Mouse (Mus musculus): ENCODE measurements around the gene Lin28a. TPM values are rescaled to one million over a fixed set of nuclear protein-coding genes. Genes with fewer than 3 reads are reported as not detected.

Lin28a gene
- total RNA-seq, 2 experiments from 2014 or later, result 1.7 to 2.8 TPM

DNA sequence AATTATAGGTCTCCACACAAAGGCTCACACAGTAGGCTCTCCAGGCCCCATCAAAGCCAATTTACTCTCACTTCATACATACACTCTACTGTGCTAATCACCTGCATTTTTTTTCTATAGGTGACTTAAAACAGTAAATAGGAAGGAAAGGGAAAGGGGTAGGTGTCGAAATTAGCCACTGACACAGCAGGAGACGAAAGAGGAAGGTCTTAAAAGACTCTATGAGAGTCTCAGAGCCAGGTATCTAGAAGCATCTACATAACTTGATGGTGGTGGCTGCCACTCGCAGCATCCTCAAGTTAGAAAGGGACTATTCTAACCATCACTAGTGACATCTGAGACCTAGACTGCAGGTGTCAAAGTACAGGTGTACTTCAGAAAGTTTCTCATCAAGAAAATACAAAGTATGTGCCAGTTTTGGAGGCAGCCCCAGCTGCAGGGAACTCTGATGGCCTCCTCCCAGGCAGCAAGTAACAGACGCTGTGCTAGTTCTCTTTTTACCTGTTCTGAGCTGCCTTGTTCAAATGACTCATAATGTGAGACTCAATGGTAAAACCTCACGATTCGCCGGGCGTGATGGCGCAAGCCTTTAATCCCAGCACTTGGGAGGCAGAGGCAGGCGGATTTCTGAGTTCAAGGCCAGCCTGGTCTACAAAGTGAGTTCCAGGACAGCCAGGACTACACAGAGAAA is 40.5 kb downstream of the Lin28a start:
- no peak for DNase-seq

GRCm38 (mm10) chr4:133971741-133972140 is 46.9 kb downstream of the Lin28a start:
- no peak for DNase-seq

GRCm38 (mm10) chr4:133970876-133971275 is 47.8 kb downstream of the Lin28a start:
- DNase-seq, result peak; percentile 52

DNA sequence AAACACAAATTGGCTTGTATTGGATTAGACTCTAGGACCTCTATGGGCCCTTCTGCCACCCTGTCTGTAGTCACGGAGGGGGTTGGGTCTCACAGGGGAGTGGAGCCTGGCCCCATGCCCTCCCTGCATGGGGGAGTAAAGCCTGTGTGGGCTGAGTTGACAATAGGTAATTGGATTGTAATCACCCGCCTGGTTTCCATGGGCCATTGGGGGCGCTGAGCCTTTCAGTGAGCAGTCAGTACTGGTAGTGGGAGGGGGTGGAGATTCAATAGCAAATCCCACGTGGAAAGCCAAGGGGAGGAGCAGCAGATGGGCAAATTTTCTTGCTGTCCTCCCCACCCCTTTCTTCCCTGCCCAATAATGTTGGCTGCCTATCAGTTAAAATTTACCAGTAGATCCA is 48.4 kb downstream of the Lin28a start:
- DNase-seq, result no peak

DNA sequence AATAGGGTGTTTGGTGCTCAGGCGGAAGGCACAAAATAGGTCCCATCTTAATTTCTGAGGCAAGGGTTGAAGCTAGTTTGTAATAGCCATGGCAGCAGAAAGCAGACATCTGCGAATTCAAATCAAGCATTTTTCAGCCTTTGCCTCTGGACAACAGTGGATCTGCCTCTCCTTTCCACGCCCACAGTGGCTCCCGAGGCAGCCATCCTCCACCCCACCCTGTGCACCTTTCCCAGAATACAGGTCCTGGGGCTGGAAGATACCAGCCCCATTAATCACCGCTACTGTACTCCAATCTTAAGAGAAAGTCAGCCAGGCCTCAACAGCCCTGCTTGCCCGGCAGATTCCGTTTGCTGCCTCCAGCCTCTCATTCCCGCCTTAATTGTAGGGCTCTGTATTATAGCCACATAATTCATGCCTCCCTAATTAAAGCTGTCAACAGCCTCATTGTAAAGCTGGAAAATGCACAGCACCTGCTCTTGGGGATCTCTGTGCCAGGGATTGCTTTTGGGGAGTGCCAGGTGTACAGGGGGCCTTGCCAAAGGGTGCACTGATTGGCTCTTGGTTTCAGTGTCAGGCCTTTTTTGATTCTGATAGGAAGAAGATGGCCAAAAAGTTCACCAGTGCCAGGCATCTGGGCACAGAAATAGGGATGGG is 49.4 kb downstream of the Lin28a start:
- DNase-seq, result no peak

DNA sequence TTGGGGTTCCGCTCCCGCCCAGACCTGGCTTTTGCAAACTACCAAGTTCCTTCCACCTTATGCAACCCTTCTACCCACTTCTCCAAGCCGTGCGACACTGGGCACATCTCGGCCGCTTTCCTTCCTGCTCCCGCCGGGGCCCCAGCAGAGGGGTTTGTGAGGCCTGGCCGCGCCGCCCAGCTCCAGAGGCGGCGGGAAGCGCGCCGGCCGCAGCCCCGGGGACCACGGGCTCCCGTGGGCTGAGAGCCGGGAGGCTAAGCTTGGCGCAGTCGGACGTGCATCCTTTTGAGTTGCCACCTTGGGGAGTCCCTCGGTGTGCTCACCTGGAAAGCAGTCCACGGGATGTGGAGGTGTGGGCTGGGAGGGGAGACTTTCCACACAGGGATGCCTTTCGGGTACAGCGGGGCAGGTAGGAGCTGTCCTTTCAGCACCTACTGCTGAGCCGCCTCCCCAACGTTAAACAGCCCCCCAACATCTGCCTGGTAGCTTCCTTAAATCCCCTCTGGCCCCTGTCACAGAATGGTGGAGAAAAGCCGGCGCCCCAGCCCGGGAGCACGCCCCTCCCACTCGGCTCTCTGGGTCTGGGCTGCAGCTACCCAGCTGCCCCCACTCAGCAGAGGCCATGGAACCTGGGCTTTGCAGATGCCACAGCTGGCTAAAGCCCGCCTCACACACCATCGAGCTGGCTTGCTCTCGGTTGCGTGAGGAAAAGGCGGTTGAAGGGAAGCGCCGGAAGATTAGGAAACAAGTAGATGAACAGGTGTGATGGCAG is 50.3 kb downstream of the Lin28a start, which contains the start of gene Hmgn2:
Gene Hmgn2 (minus strand): TSS at position 501 of the 772 bp plus-strand sequence.
- DNase-seq, result peak; percentile 44

- DNase-seq, result peak; percentile 90
Measured at GRCm38 (mm10) chr4:133967866-133968149, 50.8 kb downstream of the Lin28a start.

GRCm38 (mm10) chr4:133967138-133967865 is 51.3 kb downstream of the Lin28a start:
- peak; percentile 99 for DNase-seq

DNA sequence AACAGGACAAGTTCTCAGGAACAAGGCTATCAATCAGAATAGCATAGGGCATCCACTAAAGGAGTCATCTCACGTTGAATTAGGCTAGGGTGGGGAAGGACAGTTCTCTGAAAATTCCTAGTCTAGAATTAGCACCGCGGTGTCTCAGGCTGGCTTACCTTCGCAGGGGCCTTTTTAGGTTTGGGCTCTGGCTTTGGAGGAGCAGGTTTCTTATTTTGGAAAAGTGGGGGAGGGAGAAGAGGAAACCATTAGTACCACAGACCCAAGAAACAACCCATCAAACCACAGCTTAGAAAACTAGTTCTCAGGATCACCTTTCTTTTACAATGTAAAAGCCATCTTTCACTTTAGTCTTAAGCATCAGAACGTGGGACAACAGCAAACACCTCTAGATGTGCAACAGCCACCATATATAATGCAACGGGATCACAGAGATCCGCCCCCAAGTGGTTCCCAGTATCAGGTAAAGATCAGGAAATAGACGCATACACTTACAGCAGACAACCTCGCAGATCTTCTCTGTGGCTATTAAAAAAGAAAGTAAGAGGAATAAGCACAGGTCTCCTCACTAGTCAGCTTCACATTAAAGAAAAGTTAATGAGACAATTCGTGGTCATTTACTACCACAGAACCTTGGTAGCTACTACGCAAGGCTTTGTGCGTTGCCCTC is 52.2 kb downstream of the Lin28a start:
- no peak for DNase-seq

DNA sequence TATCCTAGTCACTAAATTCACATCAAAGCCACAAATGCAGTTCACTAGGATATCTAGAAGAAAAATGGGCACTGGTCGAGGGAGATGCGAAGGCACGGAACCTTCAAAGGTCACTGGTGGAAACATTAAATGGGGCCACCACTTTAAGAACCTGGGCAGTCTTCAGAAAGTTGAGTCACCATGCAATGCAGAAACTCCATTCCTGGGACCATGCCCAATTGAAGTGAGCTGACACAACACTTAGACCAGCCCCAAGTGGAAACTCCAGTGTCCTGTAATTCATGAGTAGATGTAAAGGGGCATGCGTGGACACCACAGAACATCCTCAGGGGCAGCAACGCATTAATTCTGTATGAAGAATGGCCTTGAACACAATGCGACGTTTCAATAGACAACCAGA is 56.1 kb downstream of the Lin28a start:
- DNase-seq, result no peak

- no peak for DNase-seq
Measured at GRCm38 (mm10) chr4:133958884-133959283, 59.8 kb downstream of the Lin28a start.

GRCm38 (mm10) chr4:133956358-133956757 is 62.3 kb downstream of the Lin28a start:
- DNase-seq, result no peak

Other genes starting within 250 kb of the Lin28a start
- gene Rps6ka1, start 131.0 kb downstream of the Lin28a start, total RNA-seq (2021), result 1 to 10 TPM; 7.2 to 8.1 TPM
- gene Hmgn2, start 50.2 kb downstream of the Lin28a start, total RNA-seq (2021), result 100 to 1,000 TPM; 225 to 257 TPM
- 10 to 100 TPM; 16.7 to 17.5 TPM for gene Dhdds, start 17.9 kb downstream of the Lin28a start, total RNA-seq (2021)
- gene Zfp683, start 35.0 kb upstream of the Lin28a start, total RNA-seq (2021), result not detected
- gene Crybg2, start 42.0 kb upstream of the Lin28a start, total RNA-seq (2021), result not detected
- gene Cd52, start 76.2 kb upstream of the Lin28a start, total RNA-seq (2021), result 1 to 10 TPM in 1 of 2 experiments, under 1 TPM in 1; 0.70 to 2.1 TPM
- gene Ubxn11, start 83.7 kb upstream of the Lin28a start, total RNA-seq (2021), result 1 to 10 TPM in 1 of 2 experiments, under 1 TPM in 1; 0.73 to 1.7 TPM
- gene Sh3bgrl3, start 109.9 kb upstream of the Lin28a start, total RNA-seq (2021), result 10 to 100 TPM; 44.9 to 59.6 TPM
- gene Cep85, start 168.3 kb upstream of the Lin28a start, total RNA-seq (2021), result 10 to 100 TPM; 50.5 to 55.0 TPM
- not detected for gene Gm7534, start 184.2 kb upstream of the Lin28a start, total RNA-seq (2021)
- gene Catsper4, start 208.5 kb upstream of the Lin28a start, total RNA-seq (2021), result 1 to 10 TPM in 1 of 2 experiments, not detected in 1; 1.1 TPM
- 1 to 10 TPM; 3.3 to 5.2 TPM for gene Cnksr1, start 219.6 kb upstream of the Lin28a start, total RNA-seq (2021)
- not detected for gene E130218I03Rik, start 224.8 kb upstream of the Lin28a start, total RNA-seq (2021)
- 1 to 10 TPM; 3.4 to 4.3 TPM for gene Zfp593, start 226.8 kb upstream of the Lin28a start, total RNA-seq (2021)
- not detected for gene Gm30191, start 228.1 kb upstream of the Lin28a start, total RNA-seq (2021)
- gene Grrp1, start 235.3 kb upstream of the Lin28a start, total RNA-seq (2021), result 1 to 10 TPM; 5.1 to 6.0 TPM

All from gastrocnemius, postnatal 10 days (tissue).